Mouse (Mus musculus) cerebellum, postnatal 36 days (tissue): Measurements from ENCODE around the gene Gxylt2.

Source experiments
- DNase-seq, 2 experiments: peaks; one replicate each; pipeline ENCODE4 v3.0.0; 2021 to 2022; ENCODE audit warnings: mixed read lengths in 2 of 2

The Gxylt2 gene

GRCm38 (mm10) chr6:100716152-100716551, 11.6 kb downstream of the Gxylt2 start:
- DNase-seq = no peak

GRCm38 (mm10) chr6:100716817-100717216, 12.3 kb downstream of the Gxylt2 start:
- no peak for DNase-seq

- no peak for DNase-seq
Observed at GRCm38 (mm10) chr6:100720098-100720501, 15.6 kb downstream of the Gxylt2 start.

- no peak for DNase-seq
Observed at GRCm38 (mm10) chr6:100720882-100721721, 16.6 kb downstream of the Gxylt2 start.

- no peak for DNase-seq
Observed at GRCm38 (mm10) chr6:100731996-100732375, 27.5 kb downstream of the Gxylt2 start.

- no peak for DNase-seq
Observed at GRCm38 (mm10) chr6:100732376-100733021, 28.0 kb downstream of the Gxylt2 start.

- DNase-seq = no peak
Observed at GRCm38 (mm10) chr6:100733218-100733617, 28.7 kb downstream of the Gxylt2 start.

GRCm38 (mm10) chr6:100734321-100734720, 29.8 kb downstream of the Gxylt2 start:
- DNase-seq = no peak

- no peak for DNase-seq
Observed at GRCm38 (mm10) chr6:100758431-100759208, 54.1 kb downstream of the Gxylt2 start.

GRCm38 (mm10) chr6:100767756-100768155, 63.2 kb downstream of the Gxylt2 start:
- no peak for DNase-seq

- no peak for DNase-seq
Observed at GRCm38 (mm10) chr6:100775923-100776505, 71.5 kb downstream of the Gxylt2 start.

GRCm38 (mm10) chr6:100778595-100778994, 74.1 kb downstream of the Gxylt2 start:
- DNase-seq = no peak

GRCm38 (mm10) chr6:100780421-100780820, 75.9 kb downstream of the Gxylt2 start:
- DNase-seq = no peak

- DNase-seq = no peak
Observed at GRCm38 (mm10) chr6:100781644-100782043, 77.1 kb downstream of the Gxylt2 start.

GRCm38 (mm10) chr6:100787726-100788125, 83.2 kb downstream of the Gxylt2 start:
- DNase-seq = no peak

- DNase-seq = no peak
Observed at GRCm38 (mm10) chr6:100789161-100789560, 84.6 kb downstream of the Gxylt2 start.

- DNase-seq = no peak
Observed at GRCm38 (mm10) chr6:100792055-100792659, 87.6 kb downstream of the Gxylt2 start.

- no peak for DNase-seq
Observed at GRCm38 (mm10) chr6:100792973-100793769, 88.6 kb downstream of the Gxylt2 start.

- DNase-seq = no peak
Observed at GRCm38 (mm10) chr6:100795797-100796196, 91.3 kb downstream of the Gxylt2 start.

GRCm38 (mm10) chr6:100799290-100799689, 94.8 kb downstream of the Gxylt2 start:
- DNase-seq = no peak

GRCm38 (mm10) chr6:100799766-100800165, 95.2 kb downstream of the Gxylt2 start:
- DNase-seq = no peak

GRCm38 (mm10) chr6:100800497-100800955, 96.0 kb downstream of the Gxylt2 start:
- DNase-seq = peak; percentile 7 to 24
